Mouse (Mus musculus): ENCODE results near the gene Gm1043.
A peak's percentile ranks its signal among the peaks of the same experiment; 100 is the strongest.

DNA sequence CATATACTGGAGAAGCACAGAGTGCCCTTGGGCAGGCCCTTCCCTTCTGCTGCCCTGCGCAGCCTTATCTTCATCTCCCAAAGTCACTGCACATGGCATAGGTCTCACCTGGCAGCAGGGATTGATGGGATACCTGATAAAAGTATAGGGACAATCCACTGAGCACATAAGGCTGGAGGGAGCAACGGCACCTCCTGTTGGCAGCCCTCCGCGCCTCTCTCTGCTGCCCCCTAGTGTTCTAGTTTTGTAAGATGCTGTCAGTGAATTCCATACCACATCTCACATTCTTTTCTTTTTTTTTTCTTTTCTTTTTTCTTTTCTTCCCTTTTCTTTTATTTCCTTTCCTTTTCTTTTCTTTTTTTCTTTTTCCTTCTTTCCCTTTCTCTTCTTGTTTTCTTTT lies 62.4 kb downstream of the Gm1043 start:
- TF ChIP-seq CTCF (IDR thresholded peaks at IDR 0.05; ENCODE audit: control insufficient read depth, insufficient read depth, insufficient read length): peak; percentile 47
- no peak for TF ChIP-seq MAX (IDR thresholded peaks at IDR 0.05)
- TF ChIP-seq USF1 (IDR thresholded peaks at IDR 0.05; ENCODE audit: low read depth): no peak
- TF ChIP-seq MYOG (IDR thresholded peaks at IDR 0.05; ENCODE audit: control insufficient read depth, extremely low read depth, insufficient read length): no peak
- no peak for TF ChIP-seq MYOD1 (IDR thresholded peaks at IDR 0.05; ENCODE audit: control insufficient read depth, insufficient read length, low read depth)
- no peak for TF ChIP-seq CEBPB (IDR thresholded peaks at IDR 0.05; ENCODE audit: low read depth)

Data from C2C12 (cell line).